Mouse (Mus musculus): ENCODE data around the gene Zfp683. TPM values are rescaled to one million over a fixed set of nuclear protein-coding genes. Genes with fewer than 3 reads are reported as not detected.

Zfp683 gene
- polyA plus RNA-seq, 1 experiment from 2014 or later = not detected

DNA sequence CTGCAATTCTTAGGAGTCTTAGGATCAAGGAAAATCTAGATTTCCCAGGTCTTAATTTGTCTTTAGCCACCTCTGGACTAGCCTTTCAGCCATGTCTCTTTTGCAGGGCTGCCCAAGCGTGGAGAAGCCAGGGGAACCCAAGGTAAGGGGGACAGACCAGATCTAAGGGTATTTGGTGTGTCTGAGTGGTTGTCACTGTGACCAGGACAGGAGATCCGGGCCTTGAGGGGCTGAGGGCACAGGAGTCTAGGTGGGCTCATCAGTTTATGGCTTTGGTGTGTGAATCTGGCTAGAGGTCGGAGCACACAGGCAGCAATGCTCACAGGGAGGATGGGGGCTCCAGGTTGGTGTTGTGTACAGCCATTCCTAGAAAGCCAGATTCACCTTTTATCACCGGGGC lies 27.0 kb downstream of the Zfp683 start:
- Histone ChIP-seq H3K9ac (replicated peaks; ENCODE audit: low read length) (no peak overlapping the region), H3K27me3 (ENCODE audit: control insufficient read depth, insufficient read depth, low read length) (peaks cover 23% of the 10 kb centered on the region), H3K4me2 (ENCODE audit: low read length) (no peak overlapping the region), H3K4me3 (replicated peaks; ENCODE audit: low read depth, low read length) (no peak overlapping the region), H3K4me1 (ENCODE audit: control insufficient read depth, insufficient read depth, low read length) (peaks cover 8% of the 10 kb centered on the region; the same call in 1 of the 2 replicates), H3K9me3 (ENCODE audit: control insufficient read depth, low read length) (no peaks in the 10 kb centered on the region), H3K36me3 (ENCODE audit: control insufficient read depth, insufficient read depth, low read length) (no peaks in the 10 kb centered on the region), H3K27ac (replicated peaks; ENCODE audit: low read depth, low read length) (no peak overlapping the region)
- no peak for DNase-seq
- 78% methylated on average over 4 of the region's 4 CpGs for WGBS
- no peak for ATAC-seq (ENCODE audit: low FRiP score, low TSS enrichment)

DNA sequence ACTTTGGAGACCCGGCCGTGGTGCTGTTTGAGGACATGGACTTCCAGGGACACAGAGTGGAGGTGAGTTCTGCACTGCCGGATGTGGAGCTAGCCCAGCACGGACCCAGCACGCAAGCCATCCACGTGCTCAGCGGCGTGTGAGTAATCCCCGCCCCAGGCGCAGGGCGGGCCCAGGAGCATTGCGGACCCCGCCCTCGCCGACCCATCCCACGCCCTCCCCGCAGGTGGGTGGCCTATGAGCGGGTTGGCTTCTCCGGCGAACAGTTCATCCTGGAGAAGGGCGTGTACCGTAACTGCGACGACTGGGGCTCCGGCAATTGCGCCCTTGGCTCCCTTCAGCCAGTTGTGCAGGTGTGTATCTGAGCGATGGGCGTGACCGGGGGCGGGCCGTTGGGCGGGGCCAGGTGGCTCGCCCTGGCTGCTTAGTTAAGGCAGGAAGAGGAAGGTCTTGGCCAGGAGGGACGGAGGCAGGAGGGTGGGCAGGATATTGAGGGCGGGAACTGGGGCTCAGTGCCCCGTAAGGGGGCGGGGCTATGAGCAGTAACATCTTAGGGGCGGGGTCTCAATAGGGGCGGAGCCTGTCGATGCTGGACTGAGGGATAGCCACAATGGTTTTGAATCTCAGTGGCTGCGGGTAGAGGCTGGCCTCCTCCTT lies 28.2 kb downstream of the Zfp683 start:
- H3K36me3 ChIP-seq (ENCODE audit: control insufficient read depth, insufficient read depth, low read length) = no peaks in the 10 kb centered on the region
- peak overlapping the region; percentile 40 for H3K4me3 ChIP-seq (replicated peaks; ENCODE audit: low read depth, low read length)
- no peaks in the 10 kb centered on the region for H3K9me3 ChIP-seq (ENCODE audit: control insufficient read depth, low read length)
- H3K27me3 ChIP-seq (ENCODE audit: control insufficient read depth, insufficient read depth, low read length) = peaks cover 23% of the 10 kb centered on the region
- DNase-seq (peak; percentile 68), ATAC-seq (ENCODE audit: low FRiP score, low TSS enrichment) (peak; percentile 55; the same call in 1 of the 2 replicates)
- WGBS = under 1% methylated on average over 41 of the region's 41 CpGs
- H3K4me2 ChIP-seq (ENCODE audit: low read length) = peak overlapping the region; percentile 74
- H3K27ac ChIP-seq (replicated peaks; ENCODE audit: low read depth, low read length) = no peak overlapping the region
- peaks cover 8% of the 10 kb centered on the region; the same call in 1 of the 2 replicates for H3K4me1 ChIP-seq (ENCODE audit: control insufficient read depth, insufficient read depth, low read length)
- peak overlapping the region; percentile 43; the same call in 1 of the 2 replicates for H3K9ac ChIP-seq (replicated peaks; ENCODE audit: low read length)

DNA sequence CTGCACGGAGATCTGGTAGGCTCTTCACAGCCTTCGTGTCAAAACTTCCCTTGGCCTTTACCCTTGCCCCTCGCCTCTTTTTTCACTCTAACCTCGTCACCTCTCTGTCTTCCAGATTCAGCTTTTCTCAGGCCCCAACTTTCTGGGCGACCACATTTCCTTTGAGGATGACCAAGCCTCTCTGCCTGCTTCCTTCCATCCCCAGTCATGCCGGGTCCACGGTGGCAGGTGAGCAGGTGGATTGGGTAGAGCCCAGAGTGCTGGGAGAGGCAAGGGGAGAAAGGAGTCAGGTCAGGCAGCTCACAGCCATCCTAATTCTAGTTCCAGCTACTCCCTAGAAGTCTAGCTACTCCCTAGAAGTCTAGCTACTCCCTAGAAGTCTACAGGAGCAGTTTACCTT lies 28.8 kb downstream of the Zfp683 start:
- Histone ChIP-seq H3K4me3 (replicated peaks; ENCODE audit: low read depth, low read length) (peak overlapping the region; percentile 40), H3K27me3 (ENCODE audit: control insufficient read depth, insufficient read depth, low read length) (peaks cover 23% of the 10 kb centered on the region), H3K9ac (replicated peaks; ENCODE audit: low read length) (0 out of 2 replicates have a peak overlapping the region, but pooled peaks have one; percentile 26), H3K4me2 (ENCODE audit: low read length) (peak overlapping the region; percentile 74), H3K4me1 (ENCODE audit: control insufficient read depth, insufficient read depth, low read length) (peaks cover 8% of the 10 kb centered on the region; the same call in 1 of the 2 replicates), H3K27ac (replicated peaks; ENCODE audit: low read depth, low read length) (no peak overlapping the region), H3K9me3 (ENCODE audit: control insufficient read depth, low read length) (no peaks in the 10 kb centered on the region), H3K36me3 (ENCODE audit: control insufficient read depth, insufficient read depth, low read length) (no peaks in the 10 kb centered on the region)
- ATAC-seq (ENCODE audit: low FRiP score, low TSS enrichment) (no peak), DNase-seq (no peak)
- 12% methylated on average over 7 of the region's 7 CpGs for WGBS

DNA sequence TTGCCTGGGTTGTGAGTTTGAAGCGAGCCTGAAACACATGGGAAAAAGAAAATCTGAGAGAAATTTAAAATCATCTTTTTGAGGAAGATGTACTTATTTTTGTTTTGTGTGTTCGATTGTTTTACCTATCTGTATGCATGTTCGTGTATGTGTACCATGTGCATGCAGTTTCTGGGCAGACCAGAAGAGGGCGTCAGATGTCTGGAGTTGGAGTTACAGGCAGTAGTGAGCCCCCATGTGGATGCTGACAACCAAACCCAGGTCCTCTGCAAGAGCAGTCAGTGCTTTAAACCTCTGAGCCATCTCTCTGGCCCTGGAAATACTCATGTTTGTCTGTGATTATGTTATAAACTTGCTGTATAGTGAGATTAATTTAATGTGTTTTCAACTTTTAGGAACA lies 31.4 kb downstream of the Zfp683 start:
- no peak overlapping the region for H3K4me2 ChIP-seq (ENCODE audit: low read length)
- H3K27me3 ChIP-seq (ENCODE audit: control insufficient read depth, insufficient read depth, low read length) = peaks cover 23% of the 10 kb centered on the region
- peaks cover 8% of the 10 kb centered on the region; the same call in 1 of the 2 replicates for H3K4me1 ChIP-seq (ENCODE audit: control insufficient read depth, insufficient read depth, low read length)
- DNase-seq (no peak), ATAC-seq (ENCODE audit: low FRiP score, low TSS enrichment) (no peak)
- no peak overlapping the region for H3K27ac ChIP-seq (replicated peaks; ENCODE audit: low read depth, low read length)
- H3K9ac ChIP-seq (replicated peaks; ENCODE audit: low read length) = no peak overlapping the region
- no peaks in the 10 kb centered on the region for H3K9me3 ChIP-seq (ENCODE audit: control insufficient read depth, low read length)
- H3K4me3 ChIP-seq (replicated peaks; ENCODE audit: low read depth, low read length) = no peak overlapping the region
- no peaks in the 10 kb centered on the region for H3K36me3 ChIP-seq (ENCODE audit: control insufficient read depth, insufficient read depth, low read length)
- 88% methylated on average over 4 of the region's 4 CpGs for WGBS

DNA sequence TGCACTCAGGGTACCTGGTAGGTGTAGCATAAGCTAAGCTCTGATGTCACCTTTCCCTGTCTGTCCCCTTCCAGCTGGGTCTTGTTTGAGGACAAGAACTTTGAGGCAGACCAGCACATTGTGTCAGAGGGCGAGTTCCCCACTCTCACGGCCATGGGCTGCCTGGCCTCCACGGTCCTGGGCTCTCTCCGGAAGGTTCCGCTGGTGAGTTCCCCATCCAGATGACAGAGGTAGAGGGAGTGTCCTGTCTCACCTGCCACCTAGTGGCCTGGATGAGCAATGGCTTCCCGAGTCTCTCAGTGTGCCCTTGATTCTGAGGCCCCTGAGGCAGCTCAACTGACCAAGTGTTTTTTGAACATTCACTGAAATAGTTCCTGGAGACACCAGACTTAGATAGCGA lies 33.8 kb downstream of the Zfp683 start:
- H3K27ac ChIP-seq (replicated peaks; ENCODE audit: low read depth, low read length) = no peak overlapping the region
- WGBS = 56% methylated on average over 7 of the region's 7 CpGs
- DNase-seq = peak; percentile 77
- H3K9ac ChIP-seq (replicated peaks; ENCODE audit: low read length) = no peak overlapping the region
- no peaks in the 10 kb centered on the region for H3K9me3 ChIP-seq (ENCODE audit: control insufficient read depth, low read length)
- no peaks in the 10 kb centered on the region for H3K36me3 ChIP-seq (ENCODE audit: control insufficient read depth, insufficient read depth, low read length)
- H3K4me1 ChIP-seq (ENCODE audit: control insufficient read depth, insufficient read depth, low read length) = no peaks in the 10 kb centered on the region
- H3K4me2 ChIP-seq (ENCODE audit: low read length) = no peak overlapping the region
- no peak for ATAC-seq (ENCODE audit: low FRiP score, low TSS enrichment)
- no peak overlapping the region for H3K4me3 ChIP-seq (replicated peaks; ENCODE audit: low read depth, low read length)
- peaks cover 7% of the 10 kb centered on the region; the same call in 1 of the 2 replicates for H3K27me3 ChIP-seq (ENCODE audit: control insufficient read depth, insufficient read depth, low read length)

DNA sequence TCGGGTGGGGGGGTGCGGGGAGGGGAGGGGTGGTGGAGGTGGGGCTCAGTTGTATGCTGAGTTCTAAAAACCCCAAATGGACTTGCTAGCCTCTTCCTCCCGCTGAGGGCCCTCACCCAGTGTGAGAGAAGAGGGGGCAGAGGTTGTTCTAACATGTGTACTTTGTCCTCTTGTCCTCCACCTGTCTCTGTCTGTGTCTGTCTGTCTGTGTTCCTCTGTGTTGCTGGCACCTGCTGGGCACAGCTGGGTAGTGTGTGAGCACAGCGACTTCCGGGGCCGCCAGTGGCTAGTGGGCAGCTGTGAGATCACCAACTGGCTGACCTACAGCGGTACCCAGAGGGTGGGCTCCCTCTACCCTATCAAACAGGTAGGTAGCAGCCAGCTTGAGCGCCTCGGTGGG lies 35.4 kb downstream of the Zfp683 start:
- ATAC-seq (ENCODE audit: low FRiP score, low TSS enrichment) (no peak), DNase-seq (no peak)
- 82% methylated on average over 9 of the region's 9 CpGs for WGBS
- Histone ChIP-seq H3K36me3 (ENCODE audit: control insufficient read depth, insufficient read depth, low read length) (no peaks in the 10 kb centered on the region), H3K9ac (replicated peaks; ENCODE audit: low read length) (no peak overlapping the region), H3K27me3 (ENCODE audit: control insufficient read depth, insufficient read depth, low read length) (no peaks in the 10 kb centered on the region), H3K4me3 (replicated peaks; ENCODE audit: low read depth, low read length) (no peak overlapping the region), H3K9me3 (ENCODE audit: control insufficient read depth, low read length) (no peaks in the 10 kb centered on the region), H3K4me1 (ENCODE audit: control insufficient read depth, insufficient read depth, low read length) (no peaks in the 10 kb centered on the region), H3K4me2 (ENCODE audit: low read length) (no peak overlapping the region), H3K27ac (replicated peaks; ENCODE audit: low read depth, low read length) (no peak overlapping the region)

DNA sequence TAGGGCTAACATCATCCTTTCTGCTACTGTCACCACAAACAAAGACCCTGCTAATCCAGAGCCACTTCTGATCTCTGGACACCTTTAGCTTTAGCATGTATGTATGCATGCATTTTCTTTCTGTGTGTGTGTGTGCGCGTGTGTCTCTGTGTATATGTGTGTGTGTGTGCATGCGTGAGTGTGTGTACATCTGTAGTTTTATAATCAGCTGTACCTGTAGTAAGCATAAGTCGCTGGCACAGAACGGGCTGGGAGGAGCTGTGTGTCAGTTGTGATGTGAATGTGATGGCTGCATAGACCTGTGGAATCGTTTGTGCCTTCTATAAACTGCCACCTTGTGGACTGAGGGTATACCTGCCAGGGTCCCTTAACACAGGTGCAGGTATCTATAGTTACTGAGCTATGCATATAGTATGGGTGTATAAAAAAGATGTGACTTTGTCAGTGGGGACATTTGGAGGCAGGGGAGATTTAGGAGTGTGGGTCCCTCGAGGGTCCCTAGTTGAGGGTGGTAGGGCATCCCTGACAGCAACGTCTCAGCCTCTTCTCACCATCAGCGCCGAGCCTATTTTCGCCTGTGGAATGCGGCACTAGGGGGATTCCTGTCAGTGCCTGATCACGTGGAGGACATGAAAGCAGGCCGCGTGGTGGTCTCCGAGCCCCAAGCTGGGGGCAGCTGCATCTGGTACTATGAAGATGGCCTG lies 37.0 kb downstream of the Zfp683 start:
- no peak overlapping the region for H3K4me2 ChIP-seq (ENCODE audit: low read length)
- WGBS = 86% methylated on average over 16 of the region's 16 CpGs
- H3K4me1 ChIP-seq (ENCODE audit: control insufficient read depth, insufficient read depth, low read length) = no peaks in the 10 kb centered on the region

DNA sequence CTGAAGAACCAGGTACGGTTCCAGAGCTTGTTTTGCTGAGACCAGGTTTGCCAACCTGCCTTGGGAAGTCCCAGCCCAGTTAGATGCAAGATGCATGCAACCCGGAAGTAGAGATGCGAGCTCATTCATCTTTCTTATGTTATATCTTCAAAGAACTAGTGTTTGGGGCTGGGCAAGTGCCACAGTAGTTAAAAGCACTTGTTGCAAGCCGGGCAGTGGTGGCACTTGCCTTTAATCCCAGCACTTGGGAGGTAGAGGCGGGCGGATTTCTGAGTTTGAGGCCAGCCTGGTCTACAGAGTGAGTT lies 37.5 kb downstream of the Zfp683 start:
- DNase-seq = no peak
- WGBS = 93% methylated on average over 6 of the region's 6 CpGs
- no peaks in the 10 kb centered on the region for H3K9me3 ChIP-seq (ENCODE audit: control insufficient read depth, low read length)
- no peak overlapping the region for H3K4me2 ChIP-seq (ENCODE audit: low read length)
- H3K4me3 ChIP-seq (replicated peaks; ENCODE audit: low read depth, low read length) = no peak overlapping the region
- no peak for ATAC-seq (ENCODE audit: low FRiP score, low TSS enrichment)
- no peaks in the 10 kb centered on the region for H3K4me1 ChIP-seq (ENCODE audit: control insufficient read depth, insufficient read depth, low read length)
- no peaks in the 10 kb centered on the region for H3K27me3 ChIP-seq (ENCODE audit: control insufficient read depth, insufficient read depth, low read length)
- no peak overlapping the region for H3K9ac ChIP-seq (replicated peaks; ENCODE audit: low read length)
- no peaks in the 10 kb centered on the region for H3K36me3 ChIP-seq (ENCODE audit: control insufficient read depth, insufficient read depth, low read length)
- no peak overlapping the region for H3K27ac ChIP-seq (replicated peaks; ENCODE audit: low read depth, low read length)

More for the DNA sequence above, 37.0 kb downstream of the Zfp683 start:
- ATAC-seq (ENCODE audit: low FRiP score, low TSS enrichment) (no peak), DNase-seq (no peak)
- H3K36me3 ChIP-seq (ENCODE audit: control insufficient read depth, insufficient read depth, low read length) = no peaks in the 10 kb centered on the region
- H3K9ac ChIP-seq (replicated peaks; ENCODE audit: low read length) = no peak overlapping the region
- H3K27ac ChIP-seq (replicated peaks; ENCODE audit: low read depth, low read length) = no peak overlapping the region
- H3K27me3 ChIP-seq (ENCODE audit: control insufficient read depth, insufficient read depth, low read length) = no peaks in the 10 kb centered on the region
- no peak overlapping the region for H3K4me3 ChIP-seq (replicated peaks; ENCODE audit: low read depth, low read length)
- no peaks in the 10 kb centered on the region for H3K9me3 ChIP-seq (ENCODE audit: control insufficient read depth, low read length)

All from midbrain, embryonic 14.5 days (tissue).